Mouse (Mus musculus): Measurements from ENCODE around the gene 4930452B06Rik.

DNA sequence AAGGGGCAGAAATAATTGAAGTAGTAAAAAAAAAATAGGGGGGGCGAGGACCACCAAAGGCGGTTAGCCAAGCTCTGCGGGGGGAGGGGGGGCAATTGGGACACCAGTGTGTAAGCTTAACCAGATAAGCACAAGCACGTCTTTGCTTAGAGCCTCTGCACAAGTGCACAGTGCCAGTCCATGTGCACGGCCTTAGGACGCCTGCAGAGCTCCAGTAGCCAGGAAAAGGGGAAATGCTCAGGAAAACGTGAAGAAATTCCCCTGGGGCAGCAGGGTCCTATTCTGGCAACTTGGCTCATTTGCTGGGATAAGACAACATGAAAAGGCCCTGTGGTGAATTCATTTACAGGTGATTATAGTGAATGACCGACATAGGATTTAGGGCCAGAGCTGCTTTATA, 188.7 kb downstream of the 4930452B06Rik start:
- TF ChIP-seq CTCF (IDR thresholded peaks at IDR 0.05; ENCODE audit: low read depth) = no peak
- TF ChIP-seq EP300 (optimal IDR thresholded peaks at IDR 0.05) = no peak
